Mouse (Mus musculus): ENCODE results near the gene Hapln4.

DNA sequence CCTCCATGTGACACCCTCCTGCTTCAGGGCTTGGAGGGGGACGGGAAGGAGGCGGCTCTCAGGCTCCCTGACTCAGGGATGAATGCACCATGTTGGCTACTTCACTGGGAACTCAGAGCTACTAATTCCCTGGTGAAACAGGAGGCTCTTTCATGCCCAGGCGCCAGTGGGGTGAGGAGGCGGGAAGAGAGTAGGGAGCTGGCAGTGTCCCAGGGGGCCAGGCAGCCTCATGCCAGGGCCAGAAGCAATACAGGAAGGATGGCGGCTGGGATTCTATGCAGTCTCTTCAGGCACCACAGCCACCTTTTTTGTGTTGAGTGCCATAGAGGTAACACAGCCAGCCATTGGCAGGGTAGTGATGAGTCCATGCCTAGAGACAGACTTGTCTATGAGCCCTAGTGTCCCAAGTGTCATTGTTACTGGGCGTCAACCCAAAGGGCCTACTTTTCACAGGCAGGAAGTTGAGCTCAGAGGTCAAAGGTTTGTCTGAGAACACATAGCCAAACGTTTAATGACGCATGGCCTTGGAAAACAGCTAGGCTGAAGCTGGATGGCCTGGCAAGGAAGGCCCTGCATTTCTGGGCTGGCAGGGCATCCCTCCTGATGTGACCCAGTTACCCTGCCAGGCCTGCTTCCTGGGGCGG lies 46.2 kb downstream of the Hapln4 start:
- TF ChIP-seq CTCF (conservative IDR thresholded peaks at IDR 0.05 in 1 of 2, IDR thresholded peaks at IDR 0.05 in 1 of 2; ENCODE audit: low read depth in 2 of 2, low read length in 2 of 2) (no peak), MAFK (IDR thresholded peaks at IDR 0.05; ENCODE audit: insufficient replicate concordance, low read length) (no peak), ZC3H11A (IDR thresholded peaks at IDR 0.05; ENCODE audit: low read depth, low read length) (no peak), MYC (IDR thresholded peaks at IDR 0.05; ENCODE audit: low read depth, low read length) (no peak), USF1 (IDR thresholded peaks at IDR 0.05; ENCODE audit: low read depth, low read length) (no peak)

All from CH12.LX (cell line).